Mouse (Mus musculus) T-cell, adult 2 months (primary cell): ENCODE measurements around the gene Ncor1.
"Not testable (repeated sequence)": the region's sequence is repeated elsewhere in the genome, so short reads cannot be mapped to it uniquely, and the experiment has no call there.

Source experiments
- DNase-seq: peaks from one replicate; pipeline ENCODE4 v3.0.0; 2022; ENCODE audit warnings: low spot score

The Ncor1 gene

GRCm38 (mm10) chr11:62366879-62367278, 91.5 kb downstream of the Ncor1 start:
- no peak for DNase-seq

DNA sequence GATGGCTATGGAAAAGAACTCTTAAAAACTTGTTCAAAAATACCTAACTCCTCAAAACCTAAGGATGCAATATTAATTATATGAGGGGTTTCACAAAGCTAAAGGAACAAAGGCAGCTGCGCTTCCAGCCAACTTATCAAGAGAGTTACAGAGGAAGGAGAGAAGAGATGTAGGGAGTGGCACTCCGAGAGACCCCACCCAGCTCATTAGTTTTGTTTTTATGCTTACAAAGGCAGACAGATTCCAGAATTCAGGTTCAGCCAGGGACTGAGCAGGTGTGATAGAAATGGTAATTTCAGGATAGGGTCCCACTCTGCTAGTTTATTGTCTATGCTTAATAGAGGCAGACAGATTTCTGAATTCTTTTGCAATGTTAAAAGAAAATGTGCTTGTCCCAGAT, 103.1 kb downstream of the Ncor1 start:
- DNase-seq: no peak

DNA sequence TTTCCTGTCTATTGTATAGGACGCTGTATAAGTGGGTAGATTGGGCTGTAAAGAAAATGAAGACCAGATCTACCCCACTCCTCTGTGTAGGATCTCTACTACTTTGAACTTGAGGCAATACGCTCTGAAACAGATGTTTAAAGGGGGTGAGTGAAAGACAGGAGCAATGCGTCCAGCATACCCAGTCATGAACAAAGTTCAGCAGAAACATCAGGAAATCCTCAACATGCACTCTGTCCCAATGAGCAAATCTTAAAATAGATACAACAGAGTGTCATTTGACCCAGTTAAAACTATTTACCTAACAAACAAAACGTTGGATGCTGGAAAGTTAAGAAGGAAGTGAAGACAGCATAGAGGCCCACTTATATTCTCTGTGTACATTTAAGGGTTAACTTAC, 106.4 kb downstream of the Ncor1 start:
- no peak for DNase-seq

- DNase-seq: no peak
Observed at GRCm38 (mm10) chr11:62343002-62343401, 115.3 kb downstream of the Ncor1 start.

DNA sequence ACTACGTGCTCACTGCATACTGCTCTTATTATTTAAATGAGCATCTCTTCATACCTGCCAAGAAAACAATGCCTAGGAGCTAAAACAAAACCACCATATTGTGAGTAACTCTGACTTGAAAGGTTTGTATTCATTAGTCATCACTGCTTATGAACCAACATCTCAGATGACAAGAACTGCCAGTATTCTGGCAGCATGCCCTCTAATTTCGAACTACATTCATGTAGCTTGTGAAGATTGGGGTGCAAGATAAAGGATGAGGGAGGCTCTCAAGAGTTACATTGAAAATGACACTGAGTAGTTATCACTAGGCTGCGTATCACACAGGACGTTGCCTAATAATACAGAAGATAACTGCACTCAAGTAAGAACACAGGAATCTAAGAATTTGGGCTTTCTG, 126.1 kb downstream of the Ncor1 start:
- DNase-seq: no peak

- DNase-seq: no peak
Observed at GRCm38 (mm10) chr11:62331141-62331540, 127.2 kb downstream of the Ncor1 start.

GRCm38 (mm10) chr11:62323659-62324058, 134.7 kb downstream of the Ncor1 start:
- DNase-seq: no peak

DNA sequence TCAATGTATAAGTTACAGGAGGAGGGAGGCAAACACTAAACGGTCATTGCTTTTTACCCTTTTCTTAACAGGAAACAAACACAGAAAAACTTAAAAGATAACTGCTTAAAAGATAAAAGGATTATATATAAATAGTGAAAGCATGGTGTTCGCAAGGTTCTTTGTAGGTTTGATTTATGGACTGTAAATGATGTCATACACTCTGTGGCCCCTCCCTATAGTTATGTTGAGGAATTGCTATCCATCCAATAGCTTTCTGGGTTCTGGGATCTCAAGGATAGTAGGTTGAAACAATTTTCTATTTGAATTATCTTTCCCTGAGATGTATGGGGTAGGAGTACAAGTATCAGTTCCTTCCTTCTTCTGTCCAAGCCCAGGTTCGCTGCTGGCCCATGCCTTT, 138.2 kb downstream of the Ncor1 start:
- DNase-seq: no peak

- DNase-seq: no peak
Observed at GRCm38 (mm10) chr11:62317746-62318145, 140.6 kb downstream of the Ncor1 start.

DNA sequence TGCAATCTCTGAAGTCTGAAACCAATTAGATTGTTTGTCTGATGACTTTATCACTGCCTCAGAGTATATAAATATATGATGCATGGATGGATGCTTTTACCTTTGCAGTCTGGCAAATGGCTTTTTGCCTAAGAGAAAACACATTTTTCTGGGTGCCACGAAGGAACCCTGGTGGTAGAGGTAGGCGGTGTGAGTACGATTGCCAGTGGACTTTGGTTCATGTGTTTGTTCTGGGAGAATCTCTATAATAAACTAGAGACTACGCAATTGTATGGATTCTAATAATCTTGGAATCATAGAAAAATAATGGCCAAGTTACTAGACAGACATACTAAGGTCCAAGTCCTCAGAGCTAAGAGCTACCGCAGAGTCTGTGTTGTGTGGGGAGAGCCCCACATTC, 143.4 kb downstream of the Ncor1 start:
- no peak for DNase-seq

DNA sequence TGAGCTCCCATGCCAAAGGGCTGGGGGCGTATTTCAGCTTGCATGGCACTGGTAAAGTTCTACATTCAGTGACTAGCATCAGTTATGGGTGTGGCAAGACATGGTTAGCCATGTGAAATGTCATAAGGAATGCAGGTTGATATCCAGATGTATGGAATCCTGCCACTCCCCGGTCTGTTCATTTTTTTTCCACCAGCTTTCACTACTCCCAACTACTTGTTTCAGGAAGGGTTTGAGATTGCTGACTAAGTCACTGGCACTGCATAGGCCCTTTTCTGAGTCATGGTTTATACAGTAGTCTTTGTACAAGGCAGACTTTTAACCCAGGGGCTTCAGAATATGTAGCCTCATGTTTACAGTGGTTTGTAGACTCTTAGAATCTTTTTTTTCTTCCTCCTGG, 149.0 kb downstream of the Ncor1 start:
- no peak for DNase-seq

DNA sequence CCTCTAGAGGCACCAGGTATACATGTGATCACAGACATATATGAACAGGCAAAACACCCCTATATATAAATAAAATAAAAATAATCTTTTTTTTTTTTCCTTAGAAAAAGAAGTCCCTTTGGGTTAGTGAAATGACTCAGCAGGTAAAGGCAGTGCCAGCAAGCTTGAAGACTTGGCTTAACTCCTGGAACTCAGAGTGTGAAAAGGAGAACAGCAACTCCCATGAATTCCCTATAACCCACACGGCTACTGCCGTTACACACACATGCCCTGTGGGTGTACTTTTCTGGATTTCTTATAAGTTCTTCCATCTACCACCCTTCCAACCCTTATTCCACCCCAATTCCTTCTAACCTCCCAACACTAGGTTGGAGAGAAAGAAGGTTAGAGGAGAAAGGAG, 152.5 kb downstream of the Ncor1 start:
- DNase-seq: no peak

DNA sequence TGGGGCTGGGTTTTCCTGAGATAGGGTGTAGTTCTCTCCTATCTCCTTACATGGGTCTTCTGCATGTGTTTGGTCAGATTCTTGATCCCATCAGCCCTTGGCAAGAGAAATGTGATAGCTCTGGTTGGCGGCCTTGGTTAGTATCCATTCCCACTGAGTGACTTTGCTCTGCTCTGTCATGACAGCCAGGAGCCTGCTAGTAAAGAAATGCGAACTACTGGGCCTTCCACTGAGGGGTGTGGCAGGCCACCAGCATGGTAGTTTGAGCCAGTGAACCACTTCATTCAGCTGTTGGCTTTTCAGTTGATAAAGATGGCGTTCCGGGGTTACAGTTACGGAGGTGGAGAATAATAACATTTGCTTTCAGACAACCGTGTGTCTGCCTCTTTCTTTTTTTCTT, 159.5 kb downstream of the Ncor1 start:
- no peak for DNase-seq

DNA sequence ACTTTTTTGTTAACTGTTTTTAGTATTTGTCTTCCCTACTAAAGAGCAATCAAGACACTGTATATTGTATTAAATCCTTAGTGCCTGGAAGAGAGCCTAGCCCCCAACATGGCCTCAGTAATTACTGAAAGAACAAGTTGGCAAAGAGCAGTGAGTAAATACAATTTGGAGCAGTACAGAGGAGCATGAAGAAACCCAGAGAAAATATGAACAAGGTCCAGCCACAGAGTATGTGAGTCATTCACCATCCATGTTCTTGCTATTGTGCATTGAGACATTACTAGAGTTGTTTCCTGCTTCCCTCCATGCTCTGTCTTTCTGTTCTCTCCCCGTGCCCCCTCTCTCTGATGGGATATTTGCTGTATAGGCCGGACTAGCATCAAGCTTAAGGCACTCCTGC, 164.2 kb downstream of the Ncor1 start:
- DNase-seq: no peak

DNA sequence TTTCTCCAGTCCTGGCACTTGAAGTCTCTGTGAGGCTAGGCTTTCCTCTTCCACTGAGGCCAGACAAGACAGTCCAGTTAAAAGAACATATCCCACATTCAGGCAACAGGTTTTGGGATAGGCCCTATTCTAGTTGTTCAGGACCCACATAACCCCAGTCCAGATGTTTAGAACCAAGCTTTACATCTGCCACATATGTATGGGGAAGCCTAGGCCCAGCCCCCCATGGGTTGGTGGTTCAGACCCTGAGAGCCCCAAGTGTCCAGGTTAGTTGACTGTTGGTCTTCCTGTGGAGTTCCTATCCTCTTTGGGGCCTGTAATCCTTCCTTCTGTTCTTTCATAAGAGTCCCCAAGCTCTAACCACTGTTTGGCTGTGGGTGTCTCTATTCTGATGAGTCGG, 170.6 kb downstream of the Ncor1 start:
- DNase-seq: no peak

GRCm38 (mm10) chr11:62285020-62285419, 173.3 kb downstream of the Ncor1 start:
- DNase-seq: no peak

- not testable (repeated sequence) for DNase-seq
Observed at GRCm38 (mm10) chr11:62284020-62284419, 174.3 kb downstream of the Ncor1 start.

- DNase-seq: no peak
Observed at GRCm38 (mm10) chr11:62281601-62281997, 176.7 kb downstream of the Ncor1 start.

GRCm38 (mm10) chr11:62280675-62281600, 177.4 kb downstream of the Ncor1 start, which contains the start of the genes Zswim7 and Ttc19:
TSS of gene Zswim7 (minus strand) at chr11:62281375.
TSS of gene Ttc19 (plus strand) at chr11:62281473.
- DNase-seq: peak; percentile 89

GRCm38 (mm10) chr11:62278027-62278426, 180.3 kb downstream of the Ncor1 start:
- peak; percentile 60 for DNase-seq

GRCm38 (mm10) chr11:62277086-62277485, 181.3 kb downstream of the Ncor1 start:
- DNase-seq: no peak

GRCm38 (mm10) chr11:62270851-62271250, 187.5 kb downstream of the Ncor1 start:
- no peak for DNase-seq

- DNase-seq: no peak
Observed at GRCm38 (mm10) chr11:62269097-62269496, 189.2 kb downstream of the Ncor1 start.

GRCm38 (mm10) chr11:62268381-62268780, 190.0 kb downstream of the Ncor1 start:
- DNase-seq: no peak
